Mouse (Mus musculus): ENCODE measurements at regions not wholly inside any gene's neighbourhood (a gene's known extent, or its start where the extent isn't known, plus 50 kb on each side); places are given as distances from the start of the nearest gene placed in this dataset.

- WGBS, result 89% methylated on average over 1 of the region's 1 CpGs
- Histone ChIP-seq H3K9ac (no peak overlapping the region), H3K9me3 (no peaks in the 10 kb centered on the region), H3K27ac (no peak overlapping the region), H3K36me3 (replicated peaks) (no peaks in the 10 kb centered on the region), H3K27me3 (no peaks in the 10 kb centered on the region), H3K4me2 (no peak overlapping the region), H3K4me1 (no peaks in the 10 kb centered on the region), H3K4me3 (replicated peaks) (no peak overlapping the region)
- no peak for ATAC-seq (ENCODE audit: low FRiP score)
Observed at GRCm38 (mm10) chr1:3813071-3813470, 994.6 kb upstream of the Gm37988 start.

- H3K36me3 ChIP-seq (replicated peaks), result no peaks in the 10 kb centered on the region
- peak; percentile 70; the same call in 1 of the 2 replicates for ATAC-seq (ENCODE audit: low FRiP score)
- no peak overlapping the region for H3K9ac ChIP-seq
- H3K4me3 ChIP-seq (replicated peaks), result no peak overlapping the region
- H3K9me3 ChIP-seq, result no peaks in the 10 kb centered on the region
- no peak overlapping the region for H3K4me2 ChIP-seq
- no peaks in the 10 kb centered on the region for H3K27me3 ChIP-seq
- H3K4me1 ChIP-seq, result no peaks in the 10 kb centered on the region
- no peak overlapping the region for H3K27ac ChIP-seq
- WGBS, result 19% methylated on average over 3 of the region's 3 CpGs
Observed at GRCm38 (mm10) chr1:3842021-3842420, 965.7 kb upstream of the Gm37988 start.
